Mouse (Mus musculus): ENCODE data around the gene Acbd6.

DNA sequence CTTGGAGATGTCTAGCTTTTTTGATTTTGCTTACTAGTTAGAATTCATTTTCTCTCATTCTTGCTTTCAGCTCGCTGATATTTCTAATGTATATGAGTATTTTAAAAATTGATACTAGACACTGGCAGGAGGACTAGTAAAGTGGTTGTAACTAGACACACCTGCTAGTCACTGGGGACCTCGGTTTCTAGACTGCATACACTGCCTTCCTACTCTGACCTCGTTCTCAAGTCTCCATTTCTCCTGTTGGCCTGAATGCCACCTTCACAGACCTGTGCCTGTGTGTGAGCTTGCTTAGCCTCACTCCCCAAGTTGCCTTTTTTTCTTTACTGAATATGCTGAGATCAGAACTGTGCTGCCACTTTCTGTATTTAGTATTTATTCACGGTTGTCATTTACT lies 131.2 kb downstream of the Acbd6 start:
- no peak for TF ChIP-seq CTCF (IDR thresholded peaks at IDR 0.05; ENCODE audit: extremely low read depth, insufficient read depth, low read length)
- no peak for TF ChIP-seq POLR2A (IDR thresholded peaks at IDR 0.05; ENCODE audit: extremely low read depth, insufficient read depth, low read length)
